Mouse (Mus musculus): ENCODE measurements around the gene Kifc3.
"Not testable (repeated sequence)": the region's sequence is repeated elsewhere in the genome, so short reads cannot be mapped to it uniquely, and the experiment has no call there.

Kifc3 gene

GRCm38 (mm10) chr8:95202649-95203275 lies at the start of gene Kifc3:
Kifc3 (minus strand) TSS chr8:95202812.
- DNase-seq (ENCODE audit: low read depth, low spot score) = no peak

DNA sequence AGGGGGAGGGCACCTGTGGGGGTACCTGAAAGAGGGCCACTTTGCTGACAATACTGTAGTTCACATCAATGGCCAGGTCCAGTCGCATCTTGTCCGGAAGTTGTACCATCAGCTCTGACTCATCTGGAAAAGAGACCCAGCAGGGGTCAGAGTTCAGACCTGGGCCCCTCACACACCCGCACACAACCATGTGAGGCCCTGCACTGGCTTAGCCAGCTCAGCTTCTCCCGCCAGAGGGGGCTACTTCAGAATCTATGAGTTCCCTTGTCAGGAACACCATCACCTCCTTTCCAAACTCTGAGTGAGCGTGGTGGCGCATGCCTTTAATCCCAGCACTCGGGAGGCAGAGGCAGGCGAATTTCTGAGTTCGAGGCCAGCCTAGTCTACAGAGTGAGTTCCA lies 49.4 kb upstream of the Kifc3 start:
- DNase-seq (ENCODE audit: low read depth, low spot score) = no peak

GRCm38 (mm10) chr8:95249847-95250246 lies 47.2 kb upstream of the Kifc3 start:
- DNase-seq (ENCODE audit: low read depth, low spot score) = no peak

DNA sequence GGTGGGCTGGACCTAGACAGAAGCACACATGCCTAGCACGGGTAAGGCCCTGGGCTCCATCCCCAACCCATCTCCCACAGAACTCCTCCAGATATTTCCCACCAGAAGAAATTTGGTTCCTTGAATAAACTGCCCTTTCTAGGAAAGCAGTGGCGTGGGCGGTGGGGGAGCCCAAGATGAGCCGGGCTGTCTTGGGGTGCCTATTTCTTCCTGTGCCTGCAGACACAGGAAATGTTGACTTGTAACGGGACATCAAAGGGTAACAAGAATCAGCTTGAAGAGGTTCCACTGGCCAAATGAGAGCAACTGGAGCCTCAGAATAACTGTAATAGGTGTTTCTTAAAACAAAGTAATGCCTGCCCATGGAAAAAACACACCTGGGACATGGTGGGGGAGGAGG lies 44.7 kb upstream of the Kifc3 start:
- DNase-seq (ENCODE audit: low read depth, low spot score) = no peak

GRCm38 (mm10) chr8:95245180-95245579 lies 42.6 kb upstream of the Kifc3 start:
- DNase-seq (ENCODE audit: low read depth, low spot score) = no peak

- DNase-seq (ENCODE audit: low read depth, low spot score) = no peak
These were observed 41.2 kb upstream of the Kifc3 start for GRCm38 (mm10) chr8:95243853-95244252.

DNA sequence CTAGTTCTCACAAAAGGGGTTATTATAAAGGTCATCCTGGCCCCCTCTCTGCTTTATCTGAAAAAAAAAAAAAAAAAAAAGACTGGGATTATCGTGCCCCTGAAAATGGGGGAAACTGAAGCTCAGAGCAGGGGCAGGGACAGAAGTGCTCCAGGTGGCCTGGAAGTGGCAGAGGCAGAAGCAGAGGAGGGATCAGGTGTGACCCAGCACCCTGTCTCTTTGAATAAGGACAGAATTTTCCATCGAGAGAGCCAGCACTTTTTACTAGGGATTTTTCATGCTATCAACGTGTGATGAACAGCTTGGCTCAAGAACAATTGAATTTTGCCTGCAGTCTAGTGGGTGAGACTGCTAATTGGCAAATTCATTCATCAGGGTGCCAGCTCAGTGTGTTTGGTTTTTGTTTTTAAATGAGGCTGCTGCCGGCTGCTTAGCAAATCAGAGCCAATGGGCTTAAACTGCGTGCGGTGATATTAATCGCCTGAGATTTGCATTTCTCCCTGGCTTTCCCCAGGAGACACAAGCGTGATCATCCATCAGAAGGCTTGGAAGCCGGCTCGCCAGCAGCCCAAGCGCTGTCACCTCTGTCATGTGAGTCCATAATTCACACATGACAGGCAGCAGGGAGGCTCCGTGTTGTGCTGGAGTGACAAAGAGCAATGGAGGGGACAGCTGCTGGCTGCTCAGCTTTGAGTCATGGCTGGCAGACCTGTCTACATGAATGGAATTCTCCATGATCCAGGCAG lies 40.4 kb upstream of the Kifc3 start:
- DNase-seq (ENCODE audit: low read depth, low spot score) = peak; percentile 26

DNA sequence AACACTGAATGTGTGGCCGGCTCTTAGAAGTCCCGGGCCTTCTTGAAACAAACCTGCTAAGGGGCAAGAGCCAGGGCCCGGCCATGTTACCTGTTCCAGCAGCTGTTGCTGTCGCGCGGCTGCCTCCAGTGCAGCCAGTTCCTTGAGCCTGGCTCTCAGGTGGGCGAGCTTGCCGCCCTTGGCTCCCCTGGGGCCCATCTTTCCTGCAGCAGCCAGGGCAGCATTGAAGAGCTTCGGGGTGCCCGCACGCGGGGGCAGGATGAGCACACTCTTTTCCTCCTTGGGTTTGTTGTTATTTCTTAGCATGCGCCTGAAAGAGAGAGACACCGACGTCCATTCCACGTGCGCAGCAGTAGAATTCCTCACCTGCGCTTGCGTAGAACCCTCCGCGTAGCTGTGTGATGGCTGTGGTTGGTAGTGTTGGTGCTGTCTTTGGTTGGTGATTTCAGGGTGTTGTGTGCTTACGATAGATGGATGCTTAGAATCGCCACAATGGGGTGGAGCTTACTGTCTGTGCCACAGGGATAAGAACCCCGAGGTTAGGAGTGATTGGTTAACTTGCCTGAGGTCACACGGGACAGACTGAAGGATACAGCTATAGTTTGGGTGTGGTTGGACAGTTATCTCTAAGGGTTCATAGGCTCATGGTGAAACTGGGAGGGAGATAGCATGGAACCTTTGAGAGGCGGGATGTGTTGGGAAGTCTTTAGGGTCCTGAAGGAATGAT lies 39.6 kb upstream of the Kifc3 start:
- DNase-seq (ENCODE audit: low read depth, low spot score) = no peak

DNA sequence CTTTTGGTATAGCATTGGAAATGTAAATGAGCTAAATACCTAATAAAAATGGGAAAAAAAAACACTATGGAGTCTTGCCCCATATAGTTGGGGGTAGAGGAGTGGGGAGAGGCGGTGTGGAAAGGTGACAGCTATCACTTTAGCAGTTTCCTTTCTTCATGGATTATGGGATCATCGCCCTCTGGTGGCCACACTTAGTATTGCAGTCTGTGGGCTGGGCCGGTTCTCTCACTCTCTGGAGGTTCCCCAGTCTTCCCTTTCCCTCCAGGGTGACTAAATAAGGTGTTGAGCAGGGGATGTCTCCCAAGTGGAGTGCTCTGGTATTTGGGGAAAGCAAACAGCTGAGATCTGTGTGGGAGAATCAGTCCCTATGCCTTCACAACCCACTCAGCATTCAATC lies 33.1 kb upstream of the Kifc3 start:
- peak; percentile 56 for DNase-seq (ENCODE audit: low read depth, low spot score)

- DNase-seq (ENCODE audit: low read depth, low spot score) = not testable (repeated sequence)
These were observed 27.5 kb upstream of the Kifc3 start for GRCm38 (mm10) chr8:95230086-95230485.

DNA sequence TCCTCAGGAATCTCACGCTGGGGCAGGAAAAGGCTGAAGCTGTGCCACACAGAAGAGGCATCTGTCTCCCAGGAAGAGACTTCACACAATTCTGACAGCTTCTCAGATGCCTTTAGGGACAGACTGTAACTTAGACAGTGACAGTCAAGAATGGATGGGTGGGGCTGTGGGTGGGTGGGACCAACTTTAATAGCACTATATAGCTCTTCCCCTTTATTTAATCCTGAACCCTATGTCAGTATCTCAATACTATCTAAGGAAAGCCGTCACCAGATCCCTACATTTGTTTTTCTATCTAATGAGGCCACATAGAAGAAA lies 24.5 kb upstream of the Kifc3 start:
- no peak for DNase-seq (ENCODE audit: low read depth, low spot score)

GRCm38 (mm10) chr8:95226251-95227150 lies 23.9 kb upstream of the Kifc3 start:
- no peak for DNase-seq (ENCODE audit: low read depth, low spot score)

GRCm38 (mm10) chr8:95223969-95224368 lies 21.4 kb upstream of the Kifc3 start:
- no peak for DNase-seq (ENCODE audit: low read depth, low spot score)

- no peak for DNase-seq (ENCODE audit: low read depth, low spot score)
These were observed 18.4 kb upstream of the Kifc3 start for GRCm38 (mm10) chr8:95221045-95221444.

DNA sequence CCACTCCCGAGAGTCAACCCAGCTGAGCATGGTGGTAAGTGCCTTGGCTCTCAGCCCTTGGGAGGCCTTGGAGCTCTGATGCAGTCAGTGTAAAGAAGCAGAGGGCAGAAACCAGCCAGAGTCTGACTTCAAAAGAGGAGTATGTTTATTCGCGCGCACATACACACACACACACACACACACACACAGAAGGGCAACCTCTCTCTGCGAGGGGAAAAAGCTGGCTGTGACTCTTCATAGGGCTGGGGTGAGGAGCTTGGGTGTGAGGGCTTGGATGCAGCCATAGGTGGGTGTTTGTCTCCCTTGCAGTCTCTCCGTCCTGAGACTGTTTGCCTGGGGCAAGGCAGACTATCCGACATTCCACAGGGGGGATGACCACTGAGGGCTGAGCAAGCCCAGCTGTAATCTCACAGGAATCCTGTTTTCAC lies 18.0 kb upstream of the Kifc3 start:
- DNase-seq (ENCODE audit: low read depth, low spot score) = no peak

- no peak for DNase-seq (ENCODE audit: low read depth, low spot score)
These were observed 17.0 kb upstream of the Kifc3 start for GRCm38 (mm10) chr8:95219623-95220022.

DNA sequence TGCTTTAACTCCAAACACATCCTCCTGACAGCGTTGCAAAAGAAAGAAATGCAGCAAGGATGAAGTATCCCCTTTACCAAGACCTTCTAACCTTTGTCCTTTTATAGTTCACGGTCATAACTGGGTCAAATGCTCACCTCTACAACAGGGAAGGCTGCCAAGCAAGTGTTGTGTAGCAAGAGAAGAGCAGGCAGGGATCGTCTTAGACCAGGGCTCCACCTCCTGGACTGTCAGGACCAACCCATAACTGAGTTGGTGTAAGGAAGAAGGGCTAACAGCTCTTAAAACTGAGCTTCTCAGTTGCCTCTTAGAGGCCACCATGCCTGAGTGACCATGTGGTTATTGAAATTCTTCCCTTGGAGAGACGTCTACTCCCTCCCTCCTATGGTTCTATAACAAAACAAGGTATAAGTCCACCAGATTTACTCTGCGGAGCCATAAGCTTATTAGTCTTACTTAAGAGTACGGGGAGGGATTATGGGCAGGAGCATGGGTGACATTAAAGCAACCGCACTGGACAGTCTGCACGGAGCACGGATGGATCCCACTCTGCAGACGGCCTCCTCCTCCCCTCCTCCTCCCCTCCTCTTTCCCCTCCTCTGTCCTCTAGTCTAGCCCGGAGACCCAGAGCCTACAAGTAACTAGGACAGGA lies 13.2 kb upstream of the Kifc3 start:
- peak; percentile 71 for DNase-seq (ENCODE audit: low read depth, low spot score)

DNA sequence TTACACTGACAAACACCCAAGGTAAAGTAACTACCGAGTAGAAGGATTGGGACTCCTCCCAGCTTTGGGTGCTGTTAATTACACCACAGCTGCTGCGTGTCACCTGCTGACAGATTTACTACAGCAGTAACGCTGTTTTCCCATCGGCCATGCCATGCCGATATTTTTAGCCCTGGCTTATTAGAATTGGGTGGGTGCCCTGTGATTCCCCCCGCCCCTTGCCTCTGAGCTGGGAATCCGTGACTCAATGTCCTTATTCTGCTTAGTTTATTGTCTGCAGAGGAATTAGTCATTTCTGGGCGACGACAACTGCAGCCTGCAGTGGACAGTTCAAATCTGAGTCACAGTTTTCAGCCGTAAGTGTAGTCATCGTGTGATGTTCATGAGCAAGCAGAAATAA lies 7.3 kb upstream of the Kifc3 start:
- no peak for DNase-seq (ENCODE audit: low read depth, low spot score)

GRCm38 (mm10) chr8:95205946-95206345 lies 3.3 kb upstream of the Kifc3 start:
- no peak for DNase-seq (ENCODE audit: low read depth, low spot score)

GRCm38 (mm10) chr8:95204039-95204380 lies 1.4 kb upstream of the Kifc3 start:
- peak; percentile 70 for DNase-seq (ENCODE audit: low read depth, low spot score)

- DNase-seq (ENCODE audit: low read depth, low spot score) = no peak
These were observed 870 bp upstream of the Kifc3 start for GRCm38 (mm10) chr8:95203326-95204038.

All from retina, adult 2 months (tissue).